Mouse (Mus musculus): Measurements from ENCODE around the gene Rasgrp2. TPM values are rescaled to one million over a fixed set of nuclear protein-coding genes. Genes with fewer than 3 reads are reported as not detected.

Gene Rasgrp2
- 14.2 and 18.6 TPM in 2 replicates for polyA plus RNA-seq (2016; fragmentation: Nextera tagmentation; extraction: Ambion mirVana)

DNA sequence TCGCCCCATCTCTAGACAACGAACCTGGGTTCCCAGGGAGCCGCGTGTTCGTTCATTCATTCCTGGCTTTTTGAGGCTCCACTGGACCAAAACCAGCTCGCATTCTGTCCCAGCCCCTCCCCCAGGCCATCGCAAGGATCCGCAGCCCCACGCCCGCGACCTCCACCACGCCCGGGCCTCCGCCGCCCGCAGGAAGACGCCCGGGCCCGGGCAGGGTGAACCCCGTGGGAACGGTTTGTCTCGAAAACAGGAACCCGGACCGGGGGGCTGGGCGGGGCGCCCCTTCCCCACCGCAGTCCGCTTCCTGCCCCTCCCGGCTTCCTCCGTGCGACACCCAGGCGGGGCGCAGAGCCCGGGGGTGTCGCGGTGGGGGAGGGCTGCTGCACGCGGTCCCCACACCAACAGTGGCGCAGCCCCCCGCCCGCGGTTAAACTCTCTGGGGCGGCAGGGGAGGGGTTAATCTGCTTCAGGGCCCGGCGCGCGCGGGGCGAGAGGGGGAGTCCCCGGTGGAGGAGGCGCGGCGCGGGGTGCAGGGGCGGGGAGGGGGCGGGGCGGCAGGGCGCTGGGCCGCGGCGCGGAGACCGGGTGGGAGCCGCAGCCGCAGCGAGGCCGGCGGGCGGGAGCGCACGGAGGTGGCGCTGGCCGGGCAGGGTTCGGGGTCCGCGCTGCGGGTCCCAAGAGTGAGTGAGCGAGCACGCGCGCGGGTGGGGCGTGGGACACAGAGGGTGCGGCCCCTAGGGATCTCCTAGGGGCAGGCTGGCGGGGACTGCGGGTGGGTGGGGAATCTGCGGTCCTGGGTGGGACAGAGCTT, at the start of gene Rasgrp2:
Rasgrp2 (plus strand) TSS at position 56 of the 811 bp plus-strand sequence.
- WGBS = under 1% methylated on average over 84 of the region's 87 CpGs
- H3K9me3 ChIP-seq = no peaks in the 10 kb centered on the region
- H3K27me3 ChIP-seq (replicated peaks; ENCODE audit: low read depth, poor library complexity, severe bottlenecking) = peaks cover 84% of the 10 kb centered on the region
- peak; percentile 57 for DNase-seq (ENCODE audit: low spot score)
- H3K4me3 ChIP-seq = peak within 1 kb of the TSS; percentile 63
- no peaks in the 10 kb centered on the region for H3K36me3 ChIP-seq (replicated peaks)
- H3K27ac ChIP-seq (replicated peaks) = peak within 1 kb of the TSS; percentile 64
- peaks cover 64% of the 10 kb centered on the region for H3K4me1 ChIP-seq

DNA sequence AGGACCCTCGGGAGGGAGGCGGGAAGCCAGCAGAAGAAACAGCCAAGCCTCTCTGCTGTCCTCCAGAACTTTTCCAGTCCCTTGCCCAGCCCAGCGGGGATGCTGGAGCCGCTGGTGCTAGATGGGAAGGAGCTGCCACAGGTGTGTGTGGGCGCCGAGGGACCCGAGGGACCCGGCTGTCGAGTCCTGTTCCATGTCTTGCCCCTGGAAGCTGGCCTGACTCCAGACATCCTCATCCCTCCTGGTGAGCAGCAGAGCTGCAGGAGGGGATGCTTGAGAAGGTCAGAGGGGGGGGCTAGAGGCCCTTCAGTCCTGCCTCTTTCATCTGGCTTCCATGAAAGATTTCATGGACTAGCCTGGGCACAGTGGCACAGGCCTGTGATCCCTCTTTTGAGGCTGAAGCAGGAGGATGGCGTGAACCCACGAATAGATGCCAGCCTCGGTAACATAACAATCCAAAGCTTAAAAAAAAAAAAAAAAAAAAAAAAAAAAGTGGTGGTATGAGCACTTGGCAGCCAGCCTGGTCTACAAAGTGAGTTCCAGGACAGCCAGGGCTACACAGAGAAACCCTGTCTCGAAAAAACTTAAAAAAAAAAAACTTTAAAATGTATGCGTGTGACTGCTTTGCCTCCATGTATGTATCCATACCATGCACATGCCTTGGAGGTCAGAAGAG, 47.6 kb upstream of the Rasgrp2 start:
- WGBS = 75% methylated on average over 14 of the region's 14 CpGs

DNA sequence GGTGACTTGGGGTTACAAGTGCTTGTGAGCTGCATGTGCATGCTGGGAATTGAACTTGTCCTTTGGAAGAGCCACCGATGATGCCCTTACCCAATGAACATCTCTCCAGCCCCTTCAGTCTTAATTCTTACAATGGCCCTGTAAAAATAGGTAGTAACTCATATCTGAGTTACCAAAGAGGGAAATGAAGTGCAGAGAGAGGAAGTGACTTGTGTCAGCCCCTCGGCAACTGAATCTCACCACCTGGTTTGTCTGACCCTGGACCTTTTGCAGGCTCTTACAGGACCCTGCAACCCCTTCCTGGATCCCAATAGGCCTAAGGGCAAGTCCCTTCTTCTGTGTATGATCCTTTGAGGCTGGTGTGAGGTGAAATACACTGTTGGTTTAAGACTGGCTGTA, 47.0 kb upstream of the Rasgrp2 start:
- peaks cover 44% of the 10 kb centered on the region for H3K4me1 ChIP-seq
- no peak overlapping the region for H3K27ac ChIP-seq (replicated peaks)
- DNase-seq (ENCODE audit: low spot score) = no peak
- H3K27me3 ChIP-seq (replicated peaks; ENCODE audit: low read depth, poor library complexity, severe bottlenecking) = no peaks in the 10 kb centered on the region
- WGBS = 82% methylated on average over 2 of the region's 2 CpGs
- H3K36me3 ChIP-seq (replicated peaks) = peaks cover 47% of the 10 kb centered on the region
- no peaks in the 10 kb centered on the region for H3K9me3 ChIP-seq
- no peak overlapping the region for H3K4me3 ChIP-seq

More for the DNA sequence above, 47.6 kb upstream of the Rasgrp2 start:
- H3K4me3 ChIP-seq = peak overlapping the region; percentile 3; the same call in 1 of the 2 replicates
- no peaks in the 10 kb centered on the region for H3K27me3 ChIP-seq (replicated peaks; ENCODE audit: low read depth, poor library complexity, severe bottlenecking)
- DNase-seq (ENCODE audit: low spot score) = no peak
- peak overlapping the region; percentile 57; the same call in 1 of the 2 replicates for H3K27ac ChIP-seq (replicated peaks)
- peaks cover 46% of the 10 kb centered on the region for H3K4me1 ChIP-seq
- H3K9me3 ChIP-seq = no peaks in the 10 kb centered on the region
- peaks cover 53% of the 10 kb centered on the region for H3K36me3 ChIP-seq (replicated peaks)

DNA sequence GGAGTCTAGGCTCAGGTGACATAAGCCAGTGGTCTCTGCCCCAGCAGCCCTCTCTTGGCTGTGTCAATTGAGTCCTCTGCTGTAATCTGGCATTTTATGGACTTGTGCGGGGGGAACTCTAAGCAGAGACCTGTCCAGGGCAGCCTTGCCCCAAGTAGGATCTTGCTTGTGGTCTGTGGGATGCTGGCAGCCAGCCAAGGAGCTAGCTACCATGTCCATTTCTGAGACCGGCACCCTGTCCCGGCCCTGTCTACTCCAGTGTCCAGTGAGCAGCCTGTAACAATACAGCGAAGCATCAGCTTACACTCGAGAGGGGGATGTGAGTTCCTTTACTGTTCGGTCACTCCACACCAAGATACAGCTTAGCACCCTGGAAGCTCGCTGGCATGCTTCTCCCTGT, 45.1 kb upstream of the Rasgrp2 start:
- 85% methylated on average over 7 of the region's 7 CpGs for whole genome bisulfite sequencing
- H3K4me3 ChIP-seq = no peak overlapping the region

DNA sequence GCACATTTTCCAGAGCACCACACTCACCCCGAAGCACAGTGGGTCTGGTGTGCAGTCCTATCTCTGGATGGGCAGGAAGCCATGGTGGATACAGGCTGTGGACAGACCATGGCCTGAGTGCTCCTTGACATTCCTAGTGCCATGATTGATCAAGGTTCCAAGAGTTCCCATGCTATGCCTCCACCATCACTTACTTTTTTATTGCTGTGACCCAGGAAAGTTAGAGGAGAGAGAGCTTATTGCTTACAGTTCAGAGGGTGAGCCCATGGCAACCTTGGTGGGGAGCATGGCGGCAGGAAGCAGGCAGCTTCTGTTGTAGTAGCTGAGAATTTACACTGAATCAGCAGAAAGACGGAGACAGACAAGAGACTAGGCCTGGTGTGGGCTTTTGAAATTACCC, 37.8 kb upstream of the Rasgrp2 start:
- H3K4me3 ChIP-seq = no peak overlapping the region
- no peak overlapping the region for H3K27ac ChIP-seq (replicated peaks)
- no peaks in the 10 kb centered on the region for H3K9me3 ChIP-seq
- 89% methylated on average over 3 of the region's 3 CpGs for WGBS
- no peak for DNase-seq (ENCODE audit: low spot score)
- no peaks in the 10 kb centered on the region for H3K27me3 ChIP-seq (replicated peaks; ENCODE audit: low read depth, poor library complexity, severe bottlenecking)
- H3K36me3 ChIP-seq (replicated peaks) = peaks cover 27% of the 10 kb centered on the region
- peaks cover 24% of the 10 kb centered on the region for H3K4me1 ChIP-seq

More for the DNA sequence above, 45.1 kb upstream of the Rasgrp2 start:
- Histone ChIP-seq H3K36me3 (replicated peaks) (peaks cover 34% of the 10 kb centered on the region), H3K4me1 (peaks cover 26% of the 10 kb centered on the region), H3K27ac (replicated peaks) (no peak overlapping the region; the same call in 1 of the 2 replicates), H3K9me3 (no peaks in the 10 kb centered on the region), H3K27me3 (replicated peaks; ENCODE audit: low read depth, poor library complexity, severe bottlenecking) (no peaks in the 10 kb centered on the region)
- DNase-seq (ENCODE audit: low spot score) = no peak

DNA sequence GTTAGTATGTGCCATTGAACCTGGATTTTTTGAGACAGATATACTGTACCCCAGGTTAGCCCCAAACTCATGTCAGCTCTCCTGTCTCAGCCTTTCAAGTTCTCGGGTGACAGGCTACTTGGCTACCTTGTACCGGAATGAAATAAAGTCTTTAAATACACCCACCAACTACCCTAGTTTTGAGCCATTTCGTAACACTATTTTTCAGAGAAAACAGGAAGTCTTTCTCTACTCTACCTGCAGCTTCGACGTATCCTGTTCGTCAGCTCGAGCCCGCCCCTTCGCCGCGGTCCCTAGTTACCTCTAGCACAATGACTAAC, 36.1 kb upstream of the Rasgrp2 start:
- Histone ChIP-seq H3K4me1 (peaks cover 31% of the 10 kb centered on the region), H3K36me3 (replicated peaks) (peaks cover 45% of the 10 kb centered on the region), H3K9me3 (no peaks in the 10 kb centered on the region), H3K27ac (replicated peaks) (peak overlapping the region; percentile 99), H3K4me3 (peak overlapping the region; percentile 95), H3K27me3 (replicated peaks; ENCODE audit: low read depth, poor library complexity, severe bottlenecking) (no peaks in the 10 kb centered on the region)
- WGBS = 2% methylated on average over 11 of the region's 11 CpGs
- DNase-seq (ENCODE audit: low spot score) = no peak

DNA sequence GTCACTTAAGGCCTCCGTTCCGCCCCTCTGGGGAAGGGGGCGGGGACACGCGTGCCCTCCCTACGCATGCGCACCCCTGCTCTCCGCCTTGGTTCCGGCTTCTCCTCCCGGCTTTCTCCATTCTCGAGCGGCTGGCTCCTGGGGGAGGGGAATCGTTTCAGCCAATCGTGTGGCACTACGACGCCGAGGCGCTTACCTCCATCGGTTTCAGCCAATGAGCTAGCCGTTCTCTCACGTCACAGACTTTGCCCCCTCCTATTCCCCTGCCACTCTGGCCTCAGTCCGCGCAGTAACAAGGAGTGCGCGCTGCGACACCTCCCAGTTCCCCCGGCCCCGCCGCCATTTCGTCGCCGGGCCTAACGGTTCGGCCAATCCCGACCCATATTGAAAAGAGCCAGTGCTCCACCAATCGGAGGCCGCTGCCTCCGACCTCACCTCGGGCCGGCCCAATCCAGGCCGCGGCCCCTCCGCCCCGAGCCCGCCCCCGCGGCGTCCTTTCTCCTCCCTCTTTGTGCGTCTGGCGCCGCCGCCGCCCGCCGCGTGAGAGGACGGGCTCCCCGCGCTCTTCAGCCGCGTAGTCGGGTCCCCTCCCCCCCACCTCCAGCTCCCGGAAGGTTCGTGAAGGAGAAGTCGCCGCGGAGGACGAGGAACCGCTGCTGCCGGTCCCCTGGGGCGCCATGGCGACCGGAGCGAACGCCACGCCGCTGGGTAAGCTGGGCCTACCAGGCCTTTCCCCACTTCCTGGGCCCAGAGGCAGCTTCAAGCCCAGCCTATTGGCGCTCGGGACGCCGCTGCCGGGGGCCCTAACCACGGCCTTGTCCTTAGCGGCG, 35.5 kb upstream of the Rasgrp2 start, which contains the start of gene Sf1:
Sf1 (plus strand) TSS at position 280 of the 830 bp plus-strand sequence.
- Histone ChIP-seq H3K4me3 (peak within 1 kb of the TSS; percentile 95), H3K4me1 (peaks cover 31% of the 10 kb centered on the region), H3K27ac (replicated peaks) (peak within 1 kb of the TSS; percentile 99), H3K9me3 (no peaks in the 10 kb centered on the region), H3K36me3 (replicated peaks) (peaks cover 51% of the 10 kb centered on the region), H3K27me3 (replicated peaks; ENCODE audit: low read depth, poor library complexity, severe bottlenecking) (no peaks in the 10 kb centered on the region)
- under 1% methylated on average over 85 of the region's 85 CpGs for WGBS
- DNase-seq (ENCODE audit: low spot score) = peak; percentile 100

DNA sequence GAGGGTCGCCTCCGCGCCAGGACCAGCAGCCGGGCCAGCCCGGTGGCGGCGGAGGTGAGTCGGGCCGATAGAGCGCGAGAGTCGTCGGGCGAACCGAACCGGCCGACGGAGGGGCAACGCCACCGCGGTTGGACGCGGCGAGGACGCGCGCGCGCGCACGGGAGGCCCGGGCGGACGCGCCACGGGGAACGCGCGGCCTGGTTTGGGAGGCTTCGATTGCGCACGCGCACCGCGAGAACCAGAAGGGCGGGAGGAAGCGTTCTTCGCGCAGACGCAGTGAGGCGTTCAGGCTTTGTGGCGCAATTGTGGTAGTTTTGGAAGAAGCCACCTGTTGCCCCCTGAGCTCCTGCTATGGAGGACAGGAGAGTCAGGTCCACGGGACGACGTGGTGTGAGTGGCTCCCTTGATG, 34.8 kb upstream of the Rasgrp2 start:
- no peaks in the 10 kb centered on the region for H3K27me3 ChIP-seq (replicated peaks; ENCODE audit: low read depth, poor library complexity, severe bottlenecking)
- under 1% methylated on average over 55 of the region's 55 CpGs for WGBS
- peaks cover 31% of the 10 kb centered on the region for H3K4me1 ChIP-seq
- H3K27ac ChIP-seq (replicated peaks) = peak overlapping the region; percentile 99
- peak overlapping the region; percentile 95 for H3K4me3 ChIP-seq
- peak; percentile 91 for DNase-seq (ENCODE audit: low spot score)
- peaks cover 58% of the 10 kb centered on the region for H3K36me3 ChIP-seq (replicated peaks)
- no peaks in the 10 kb centered on the region for H3K9me3 ChIP-seq

DNA sequence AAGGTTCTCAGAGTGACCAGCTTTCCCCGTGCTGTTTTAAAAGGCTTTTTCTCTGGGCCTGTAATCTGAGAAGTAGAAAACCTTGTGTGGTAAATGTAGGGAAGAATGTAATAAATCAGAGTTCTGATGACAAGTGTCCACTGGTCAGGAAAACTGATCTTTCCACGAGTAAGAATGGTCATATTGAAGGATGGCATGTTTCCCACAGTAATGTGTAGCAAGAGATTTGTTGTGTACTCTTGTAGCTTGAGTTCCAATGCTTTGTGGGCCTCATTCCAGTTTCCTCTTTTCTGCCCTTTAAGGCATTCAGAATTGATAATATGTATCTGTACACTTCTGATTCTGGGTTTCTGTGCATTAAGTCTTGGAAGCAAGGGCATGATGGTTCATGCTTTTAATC, 34.3 kb upstream of the Rasgrp2 start:
- H3K27me3 ChIP-seq (replicated peaks; ENCODE audit: low read depth, poor library complexity, severe bottlenecking) = no peaks in the 10 kb centered on the region
- peaks cover 31% of the 10 kb centered on the region for H3K4me1 ChIP-seq
- H3K36me3 ChIP-seq (replicated peaks) = peaks cover 63% of the 10 kb centered on the region
- no peaks in the 10 kb centered on the region for H3K9me3 ChIP-seq
- no peak for DNase-seq (ENCODE audit: low spot score)
- peak overlapping the region; percentile 99 for H3K27ac ChIP-seq (replicated peaks)
- 8% methylated on average over 2 of the region's 2 CpGs for WGBS
- H3K4me3 ChIP-seq = peak overlapping the region; percentile 95

DNA sequence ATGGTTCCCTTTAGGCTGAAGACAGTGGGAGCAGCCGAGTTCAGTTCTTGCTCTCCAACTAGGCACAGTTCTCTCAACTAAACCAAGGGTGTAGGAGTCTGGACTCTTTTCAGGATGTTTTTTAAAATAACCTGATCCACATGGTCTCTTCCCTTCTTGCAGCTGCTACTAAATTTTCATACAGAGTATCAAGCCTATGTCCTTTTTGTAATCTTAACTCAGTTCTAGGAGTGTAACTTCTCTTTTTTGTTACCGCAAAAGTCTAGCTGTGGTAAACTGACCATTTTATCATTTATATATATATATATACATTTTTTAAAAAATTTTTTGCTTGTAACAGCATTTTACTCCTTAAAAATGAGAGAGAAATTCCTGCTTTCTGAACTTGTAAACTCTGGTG, 29.0 kb upstream of the Rasgrp2 start:
- H3K4me3 ChIP-seq = no peak overlapping the region
- no peak for DNase-seq (ENCODE audit: low spot score)
- H3K4me1 ChIP-seq = peaks cover 16% of the 10 kb centered on the region
- H3K27me3 ChIP-seq (replicated peaks; ENCODE audit: low read depth, poor library complexity, severe bottlenecking) = no peaks in the 10 kb centered on the region
- H3K36me3 ChIP-seq (replicated peaks) = peaks cover 100% of the 10 kb centered on the region
- no peak overlapping the region for H3K27ac ChIP-seq (replicated peaks)
- H3K9me3 ChIP-seq = no peaks in the 10 kb centered on the region
- 96% methylated on average over 2 of the region's 2 CpGs for WGBS

DNA sequence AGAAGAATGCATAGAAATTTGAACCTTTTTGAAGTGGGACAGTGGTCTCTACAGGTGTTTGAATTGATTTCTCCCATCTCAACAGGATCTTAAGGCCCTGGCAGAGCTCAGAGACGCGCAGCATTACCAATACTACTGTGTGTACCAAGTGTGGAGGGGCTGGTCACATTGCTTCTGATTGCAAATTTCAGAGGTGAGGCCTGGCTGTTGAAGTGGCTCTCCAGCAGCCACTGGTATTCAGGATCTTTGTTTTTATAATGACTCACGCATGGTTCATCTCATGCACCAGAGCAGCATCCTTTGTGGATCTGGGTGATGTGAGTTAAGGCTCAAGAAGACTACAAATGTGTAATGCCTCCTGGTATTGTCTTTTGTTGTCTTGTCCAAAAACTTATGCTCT, 26.7 kb upstream of the Rasgrp2 start:
- no peaks in the 10 kb centered on the region for H3K9me3 ChIP-seq
- no peaks in the 10 kb centered on the region for H3K27me3 ChIP-seq (replicated peaks; ENCODE audit: low read depth, poor library complexity, severe bottlenecking)
- no peaks in the 10 kb centered on the region for H3K4me1 ChIP-seq
- no peak overlapping the region for H3K27ac ChIP-seq (replicated peaks)
- WGBS = 97% methylated on average over 3 of the region's 3 CpGs
- no peak for DNase-seq (ENCODE audit: low spot score)
- H3K36me3 ChIP-seq (replicated peaks) = peaks cover 100% of the 10 kb centered on the region
- H3K4me3 ChIP-seq = no peak overlapping the region

Measured in embryonic facial prominence, embryonic 10.5 days (tissue).